Mouse (Mus musculus) ES-E14 (cell line): ENCODE results near the gene Rab23. TPM values are rescaled to one million over a fixed set of nuclear protein-coding genes. Genes with fewer than 3 reads are reported as not detected.
A peak's percentile ranks its signal among the peaks of the same experiment; 100 is the strongest.

Source experiments
- DNase-seq: peaks from one replicate; pipeline ENCODE4 v3.0.0-alpha.2; 2013; ENCODE audit warnings: low read depth, low spot score
- H3K27ac ChIP-seq: 2 replicates; pipeline ENCODE4 v1.5.1; 2012; ENCODE audit warnings: low read depth, mild to moderate bottlenecking, low read length, moderate library complexity, mixed read lengths; ENCODE audit not compliant: poor library complexity, insufficient read depth, severe bottlenecking
- H3K36me3 ChIP-seq: 2 replicates; pipeline ENCODE4 v1.6.1; 2012; ENCODE audit warnings: mild to moderate bottlenecking, low read length, moderate library complexity, mixed read lengths; ENCODE audit not compliant: control insufficient read depth, poor library complexity, insufficient read depth, severe bottlenecking
- H3K4me1 ChIP-seq, 2 experiments: fragments of 150-350 bp in 1 of 2; sonication (generic) in 1 of 2; 2 replicates each; pipeline ENCODE4 v1.6.1; 2012; ENCODE audit warnings: low read length in 2 of 2, mild to moderate bottlenecking in 1 of 2, mixed read lengths in 1 of 2; ENCODE audit not compliant: control insufficient read depth in 2 of 2, insufficient read depth in 2 of 2, poor library complexity in 1 of 2
- H3K4me3 ChIP-seq, 2 experiments: fragments of 150-350 bp in 1 of 2; sonication (generic) in 1 of 2; 2 replicates each; pipeline ENCODE4 v1.5.1; 2012; ENCODE audit warnings: low read length in 2 of 2, low read depth in 1 of 2, mild to moderate bottlenecking in 1 of 2, mixed read lengths in 1 of 2; ENCODE audit not compliant: insufficient read depth in 1 of 2, poor library complexity in 1 of 2, severe bottlenecking in 1 of 2
- H3K9ac ChIP-seq: 2 replicates; pipeline ENCODE4 v1.6.1; 2012; ENCODE audit warnings: low read depth, mild to moderate bottlenecking, low read length, mixed read lengths; ENCODE audit not compliant: poor library complexity, insufficient read depth, severe bottlenecking
- H3K9me3 ChIP-seq: fragments of 150-350 bp; sonication (generic); 2 replicates; pipeline ENCODE4 v1.6.1; 2012; ENCODE audit warnings: low read depth, mild to moderate bottlenecking, low read length; ENCODE audit not compliant: control insufficient read depth, insufficient read depth
- CHD2 ChIP-seq: IDR thresholded peaks from 2 replicates; pipeline ENCODE4 v1.6.1; 2014; ENCODE audit warnings: mild to moderate bottlenecking, low read depth, low read length, inconsistent platforms
- HCFC1 ChIP-seq: IDR thresholded peaks from 2 replicates; pipeline ENCODE4 v1.6.1; 2012; ENCODE audit warnings: low read length, inconsistent platforms, borderline replicate concordance; ENCODE audit not compliant: insufficient read depth
- MAFK ChIP-seq: IDR thresholded peaks from 2 replicates; pipeline ENCODE4 v1.6.1; 2014; ENCODE audit warnings: mild to moderate bottlenecking, low read depth, low read length, inconsistent platforms; ENCODE audit not compliant: insufficient read depth
- ZC3H11A ChIP-seq: IDR thresholded peaks from 2 replicates; pipeline ENCODE4 v1.6.1; 2012; ENCODE audit warnings: low read depth, mild to moderate bottlenecking, inconsistent platforms, low read length, borderline replicate concordance
- ZNF384 ChIP-seq: IDR thresholded peaks from 2 replicates; pipeline ENCODE4 v1.6.1; 2012; ENCODE audit warnings: low read depth, low read length, inconsistent platforms
- in situ Hi-C, 2 experiments: fragments of 600-800 bp; cut with MboI; formaldehyde crosslinking; loops; one replicate each; pipeline ENCODE4 v1.15.1; 2025; ENCODE audit warnings: low sequenced_read_pairs in 2 of 2, inconsistent platforms in 1 of 2; ENCODE audit not compliant: unreplicated experiment in 2 of 2
- total RNA-seq: library from RNA; depleted of rRNA; stranded (reverse); fragments of 300-350 nt; gene quantifications from 2 replicates; pipeline ENCODE4 v1.2.3, GENCODE M21; 2012

The Rab23 gene
- total RNA-seq, 1 experiment = 20.7 TPM

DNA sequence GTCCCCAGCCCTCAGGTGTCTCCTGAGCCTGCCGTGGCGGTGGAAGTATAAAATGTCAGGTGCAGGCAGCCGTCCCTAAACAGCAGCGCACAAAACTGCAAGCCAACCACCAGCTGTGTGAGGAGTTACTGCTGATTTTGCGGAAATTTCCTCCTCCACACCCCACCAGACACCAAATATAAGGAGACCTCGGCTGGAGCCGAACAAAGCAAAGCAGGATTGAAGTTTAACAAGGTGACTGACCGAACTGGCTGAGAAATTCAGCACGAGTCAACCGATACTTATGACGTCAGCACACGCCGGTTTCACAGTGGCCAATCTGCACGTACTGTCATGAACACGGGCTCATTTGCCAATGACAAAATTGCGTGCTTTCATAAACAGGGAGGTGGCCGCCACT is 34.4 kb downstream of the Rab23 start:
- no peaks in the 10 kb centered on the region for H3K36me3 ChIP-seq
- TF ChIP-seq ZNF384 (no peak), HCFC1 (no peak), MAFK (no peak), CHD2 (no peak), ZC3H11A (no peak)
- H3K4me1 ChIP-seq = peaks cover 5 to 6% of the 10 kb centered on the region in 2 experiments; a peak in 3 of 4 replicates
- no peak overlapping the region for H3K4me3 ChIP-seq
- H3K9me3 ChIP-seq = no peaks in the 10 kb centered on the region
- in situ Hi-C loops = no loop called here
- H3K9ac ChIP-seq = no peak overlapping the region
- H3K27ac ChIP-seq = no peak overlapping the region
- DNase-seq = no peak

DNA sequence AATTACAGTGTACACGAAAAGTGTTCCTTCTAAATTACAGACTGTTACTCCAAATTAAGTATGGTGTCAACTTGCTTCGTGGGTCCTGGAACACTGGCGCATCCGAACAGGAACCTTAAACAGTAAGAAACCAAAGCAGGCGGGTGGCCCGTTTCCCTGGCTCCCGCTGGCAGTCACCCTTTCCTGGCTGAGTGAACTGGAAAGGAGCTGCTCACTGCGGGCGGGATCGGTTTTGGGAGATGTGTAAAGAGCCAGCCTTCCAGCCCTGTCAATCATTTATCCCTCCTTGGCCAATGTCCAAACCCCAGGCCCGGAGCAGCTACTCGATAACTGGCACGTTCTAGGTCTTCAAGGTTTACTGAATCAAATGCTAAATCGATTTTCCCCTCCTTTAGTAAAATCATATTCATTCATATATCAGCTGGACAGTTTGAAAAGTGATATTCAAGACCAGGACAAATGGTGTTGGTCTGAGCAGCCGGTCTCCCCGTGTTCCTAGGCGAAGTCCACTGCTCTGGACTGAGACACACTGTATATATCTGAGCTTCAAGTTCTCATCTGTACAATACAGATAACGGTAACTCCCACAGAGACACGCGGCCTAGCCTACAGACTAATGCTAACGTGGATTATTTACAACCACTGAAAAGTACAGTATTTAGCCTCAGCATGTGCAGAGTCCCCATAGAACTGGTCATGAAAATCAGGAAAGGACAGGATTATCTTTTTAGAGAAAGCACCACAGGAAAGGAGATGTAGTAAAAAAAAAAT is 35.5 kb downstream of the Rab23 start:
- H3K36me3 ChIP-seq = no peaks in the 10 kb centered on the region; the same call in 1 of the 2 replicates
- TF ChIP-seq ZC3H11A = no peak
- no peak for TF ChIP-seq ZNF384
- no peak for TF ChIP-seq HCFC1
- TF ChIP-seq MAFK = no peak
- TF ChIP-seq CHD2 = no peak
- no peak overlapping the region for H3K9ac ChIP-seq
- in situ Hi-C loops = no loop called here
- no peaks in the 10 kb centered on the region for H3K9me3 ChIP-seq
- H3K4me1 ChIP-seq = peaks cover 5 to 6% of the 10 kb centered on the region in 2 experiments; a peak in 3 of 4 replicates
- DNase-seq = no peak
- H3K4me3 ChIP-seq = no peak overlapping the region
- H3K27ac ChIP-seq = no peak overlapping the region

DNA sequence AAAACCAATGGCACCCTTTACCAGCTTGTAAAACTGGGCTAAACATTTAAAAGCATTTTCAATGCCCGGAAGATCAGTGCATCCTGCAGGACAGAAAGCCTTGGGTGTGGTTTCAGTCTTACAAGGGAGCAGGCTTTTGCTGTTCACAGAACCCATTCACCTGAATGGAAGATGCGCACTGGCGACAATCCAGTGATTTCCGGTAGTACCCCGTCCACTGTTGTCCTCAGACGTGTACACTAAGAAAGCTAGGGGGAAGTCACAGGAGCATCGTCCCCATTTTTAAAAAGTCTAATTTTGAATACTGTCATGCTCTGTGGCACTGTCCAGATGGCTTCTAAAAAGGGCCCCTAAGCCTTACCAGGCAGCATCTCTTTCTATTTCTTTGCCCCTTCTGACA is 36.1 kb downstream of the Rab23 start:
- Histone ChIP-seq H3K9ac (no peak overlapping the region), H3K36me3 (no peaks in the 10 kb centered on the region; the same call in 1 of the 2 replicates), H3K4me3 (no peak overlapping the region), H3K4me1 (peaks cover 5 to 6% of the 10 kb centered on the region in 2 experiments; a peak in 3 of 4 replicates), H3K27ac (no peak overlapping the region), H3K9me3 (no peaks in the 10 kb centered on the region)
- DNase-seq = no peak
- in situ Hi-C loops = no loop called here
- TF ChIP-seq ZNF384 = no peak

GRCm38 (mm10) chr1:33756258-33757032 is 36.8 kb downstream of the Rab23 start:
- peak overlapping the region; percentile 64 to 85; a peak in 3 of 4 replicates for H3K4me3 ChIP-seq
- in situ Hi-C loops = no loop called here
- no peak overlapping the region for H3K9ac ChIP-seq
- H3K27ac ChIP-seq = no peak overlapping the region
- peaks cover 5 to 6% of the 10 kb centered on the region in 2 experiments; a peak in 3 of 4 replicates for H3K4me1 ChIP-seq
- TF ChIP-seq CHD2 (no peak), ZNF384 (0 out of 2 replicates have a peak, but pooled peaks have one; percentile 24)
- DNase-seq = no peak
- H3K9me3 ChIP-seq = no peaks in the 10 kb centered on the region
- H3K36me3 ChIP-seq = no peaks in the 10 kb centered on the region; the same call in 1 of the 2 replicates
